Comparison of ENCODE assay signal across 23 mouse cellular contexts in the genomic region with DNA sequence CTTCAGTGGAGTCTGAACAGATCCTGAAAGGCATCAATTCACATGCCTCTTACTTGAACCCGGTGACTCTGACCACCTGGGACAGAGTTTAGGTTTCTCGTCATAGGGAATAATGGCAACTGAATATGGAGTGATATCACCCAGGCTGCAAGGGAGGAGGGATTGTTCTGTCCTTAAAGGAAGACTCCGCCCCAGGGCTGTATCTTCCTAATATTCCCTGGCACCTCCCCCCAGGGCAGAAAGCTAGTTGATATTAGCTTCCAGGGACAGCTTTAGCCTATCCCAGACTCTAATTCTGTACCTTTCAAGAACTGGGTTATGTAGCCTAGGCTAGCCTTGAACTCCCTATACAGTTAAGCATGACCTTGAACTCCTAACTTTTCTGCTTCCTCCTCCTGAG. TPM values are rescaled to one million over a fixed set of nuclear protein-coding genes. Genes with fewer than 3 reads are reported as not detected.
DNase-seq lines count a peak whose midpoint lies in the region; ATAC-seq and TF ChIP-seq lines count a peak whose summit lies in the region.
"Had no signal": no experiment of that assay in that cellular context is flagged by ENCODE, and none has a peak within 500 bp of the region (broad histone marks: within the 10 kb centered on the region; RNA-seq: fewer than 3 reads in every experiment).

No protein-coding gene starts in this region.

- no peaks in the 10 kb centered on the region for H3K36me3 ChIP-seq in embryonic facial prominence, embryonic 13.5 days
- H3K36me3 ChIP-seq in embryonic facial prominence, embryonic 10.5 days (replicated peaks) = no peaks in the 10 kb centered on the region
- no peaks in the 10 kb centered on the region; the same call in 1 of the 2 replicates for H3K36me3 ChIP-seq in heart, embryonic 14.5 days (ENCODE audit: control insufficient read depth, insufficient read depth, low read length)
- H3K36me3 ChIP-seq in lung, embryonic 14.5 days (ENCODE audit: insufficient read depth) = no peaks in the 10 kb centered on the region
- H3K36me3 ChIP-seq in stomach, postnatal 0 days (ENCODE audit: control insufficient read depth, insufficient read depth, low read length) = no peaks in the 10 kb centered on the region
- H3K36me3 ChIP-seq: limb, embryonic 12.5 days; liver, embryonic 12.5 days; midbrain, embryonic 15.5 days; neural tube, embryonic 12.5 days had no signal

- H3K9me3 ChIP-seq in embryonic facial prominence, embryonic 13.5 days = no peaks in the 10 kb centered on the region
- no peaks in the 10 kb centered on the region for H3K9me3 ChIP-seq in embryonic facial prominence, embryonic 10.5 days
- no peaks in the 10 kb centered on the region for H3K9me3 ChIP-seq in heart, embryonic 14.5 days (ENCODE audit: control insufficient read depth, low read length)
- H3K9me3 ChIP-seq in lung, embryonic 14.5 days (ENCODE audit: low read depth, low read length) = no peaks in the 10 kb centered on the region
- no peaks in the 10 kb centered on the region for H3K9me3 ChIP-seq in stomach, postnatal 0 days (ENCODE audit: control insufficient read depth, low read length)
- H3K9me3 ChIP-seq: forebrain, embryonic 13.5 days; limb, embryonic 12.5 days; liver, embryonic 12.5 days; midbrain, embryonic 15.5 days; neural tube, embryonic 12.5 days had no signal

- H3K4me2 ChIP-seq in embryonic facial prominence, embryonic 13.5 days = peak overlapping the region; percentile 83
- H3K4me2 ChIP-seq in heart, embryonic 14.5 days (ENCODE audit: low read length) = peak overlapping the region; percentile 35
- H3K4me2 ChIP-seq in lung, embryonic 14.5 days = peak overlapping the region; percentile 65
- peak overlapping the region; percentile 71; the same call in 1 of the 2 replicates for H3K4me2 ChIP-seq in stomach, postnatal 0 days (replicated peaks; ENCODE audit: low read depth)
- H3K4me2 ChIP-seq: forebrain, embryonic 13.5 days; liver, embryonic 12.5 days; midbrain, embryonic 15.5 days; neural tube, embryonic 12.5 days had no signal

- no peak overlapping the region for H3K4me3 ChIP-seq in embryonic facial prominence, embryonic 13.5 days
- no peak overlapping the region for H3K4me3 ChIP-seq in embryonic facial prominence, embryonic 10.5 days
- peak overlapping the region in 1 of 2 experiments; percentile 45; a peak in 2 of 4 replicates for H3K4me3 ChIP-seq in heart, embryonic 14.5 days (ENCODE audit: control insufficient read depth in 1 of 2, insufficient read depth in 1 of 2, low read depth in 1 of 2, low read length in 2 of 2)
- peak overlapping the region; percentile 44; the same call in 1 of the 2 replicates for H3K4me3 ChIP-seq in lung, embryonic 14.5 days (ENCODE audit: low read depth, low read length)
- H3K4me3 ChIP-seq in stomach, postnatal 0 days (ENCODE audit: low read depth, low read length) = no peak overlapping the region
- H3K4me3 ChIP-seq: forebrain, embryonic 13.5 days; limb, embryonic 12.5 days; liver, embryonic 12.5 days; midbrain, embryonic 15.5 days; neural tube, embryonic 12.5 days had no signal

- H3K27ac ChIP-seq in embryonic facial prominence, embryonic 13.5 days = no peak overlapping the region
- H3K27ac ChIP-seq in embryonic facial prominence, embryonic 10.5 days (replicated peaks) = no peak overlapping the region
- peak overlapping the region in 1 of 2 experiments; percentile 37; a peak in 1 of 4 replicates for H3K27ac ChIP-seq in heart, embryonic 14.5 days (replicated peaks in 1 of 2; ENCODE audit: control insufficient read depth in 1 of 2, insufficient read depth in 1 of 2, low read depth in 2 of 2, low read length in 2 of 2)
- no peak overlapping the region for H3K27ac ChIP-seq in lung, embryonic 14.5 days (ENCODE audit: low read depth)
- no peak overlapping the region for H3K27ac ChIP-seq in stomach, postnatal 0 days (replicated peaks)
- H3K27ac ChIP-seq: forebrain, embryonic 13.5 days; hindbrain, postnatal 0 days; limb, embryonic 12.5 days; liver, embryonic 12.5 days; midbrain, embryonic 15.5 days; neural tube, embryonic 12.5 days had no signal

- no peak for TF ChIP-seq EP300 in stomach, postnatal 0 days (optimal IDR thresholded peaks at IDR 0.05)

- 83% methylated on average over 3 of the region's 3 CpGs for WGBS in embryonic facial prominence, embryonic 13.5 days
- 82% methylated on average over 3 of the region's 3 CpGs for WGBS in embryonic facial prominence, embryonic 10.5 days
- WGBS in heart, embryonic 14.5 days = 89% methylated on average over 3 of the region's 3 CpGs
- 83% methylated on average over 3 of the region's 3 CpGs for WGBS in lung, embryonic 14.5 days
- WGBS in stomach, postnatal 0 days = 86% methylated on average over 3 of the region's 3 CpGs

- peaks cover 72% of the 10 kb centered on the region for H3K4me1 ChIP-seq in embryonic facial prominence, embryonic 13.5 days
- H3K4me1 ChIP-seq in embryonic facial prominence, embryonic 10.5 days = peaks cover 42% of the 10 kb centered on the region
- peaks cover 11 to 25% of the 10 kb centered on the region in 2 experiments for H3K4me1 ChIP-seq in heart, embryonic 14.5 days (ENCODE audit: control insufficient read depth in 2 of 2, insufficient read depth in 2 of 2, low read length in 2 of 2)
- peaks cover 14% of the 10 kb centered on the region; the same call in 1 of the 2 replicates for H3K4me1 ChIP-seq in lung, embryonic 14.5 days (ENCODE audit: insufficient read depth)
- H3K4me1 ChIP-seq in stomach, postnatal 0 days (replicated peaks; ENCODE audit: control insufficient read depth, insufficient read depth) = 0 out of 2 replicates have a peak, but pooled peaks cover 4% of the 10 kb centered on the region

- no peak for ATAC-seq in embryonic facial prominence, embryonic 13.5 days (ENCODE audit: insufficient number of reproducible peaks, insufficient read depth, low FRiP score, low TSS enrichment, low read depth)
- no peak for ATAC-seq in heart, embryonic 14.5 days (ENCODE audit: insufficient number of reproducible peaks, insufficient read depth, low FRiP score, low read depth)
- no peak for ATAC-seq in lung, embryonic 14.5 days (ENCODE audit: insufficient read depth)
- no peak for ATAC-seq in stomach, postnatal 0 days (ENCODE audit: low FRiP score, low TSS enrichment)
- ATAC-seq: forebrain, embryonic 13.5 days; hindbrain, postnatal 0 days; intestine, embryonic 16.5 days; liver, embryonic 12.5 days; midbrain, embryonic 15.5 days had no signal

- no peak for TF ChIP-seq CTCF in lung, embryonic 14.5 days (IDR thresholded peaks at IDR 0.05; ENCODE audit: low read depth)
- TF ChIP-seq CTCF in stomach, postnatal 0 days (IDR thresholded peaks at IDR 0.05; ENCODE audit: low read depth) = no peak

- H3K9ac ChIP-seq in embryonic facial prominence, embryonic 13.5 days = no peak overlapping the region
- H3K9ac ChIP-seq in heart, embryonic 14.5 days (ENCODE audit: low read length) = peak overlapping the region; percentile 59; the same call in 1 of the 2 replicates
- no peak overlapping the region for H3K9ac ChIP-seq in lung, embryonic 14.5 days
- no peak overlapping the region for H3K9ac ChIP-seq in stomach, postnatal 0 days (ENCODE audit: low read length)
- H3K9ac ChIP-seq: forebrain, embryonic 13.5 days; limb, embryonic 12.5 days; liver, embryonic 12.5 days; midbrain, embryonic 15.5 days; neural tube, embryonic 12.5 days had no signal

- DNase-seq in embryonic facial prominence, embryonic 10.5 days (ENCODE audit: low spot score) = no peak
- no peak for DNase-seq in heart, postnatal 4 days
- no peak for DNase-seq in lung, embryonic 14.5 days
- no peak for DNase-seq in lung, postnatal 14 days
- no peak for DNase-seq in stomach, postnatal 0 days (ENCODE audit: low spot score)
- DNase-seq in ovary, postnatal 14 days (ENCODE audit: low spot score) = no peak
- DNase-seq: adrenal gland, postnatal 10 days; cerebellum, adult 9-10 months; kidney, adult 9 months; kidney, postnatal 14 days; retina, postnatal 1 day; right cerebral cortex, postnatal 25 days; spleen, adult 18-20 months; thymus, postnatal 14 days had no signal

- peaks cover 5% of the 10 kb centered on the region; the same call in 1 of the 2 replicates for H3K27me3 ChIP-seq in embryonic facial prominence, embryonic 13.5 days
- peaks cover 74% of the 10 kb centered on the region for H3K27me3 ChIP-seq in embryonic facial prominence, embryonic 10.5 days (replicated peaks; ENCODE audit: low read depth, poor library complexity, severe bottlenecking)
- peaks cover 17% of the 10 kb centered on the region for H3K27me3 ChIP-seq in heart, embryonic 14.5 days (ENCODE audit: control insufficient read depth, insufficient read depth, low read length)
- no peaks in the 10 kb centered on the region for H3K27me3 ChIP-seq in lung, embryonic 14.5 days (ENCODE audit: insufficient read depth, low read length)
- no peaks in the 10 kb centered on the region for H3K27me3 ChIP-seq in stomach, postnatal 0 days (ENCODE audit: control insufficient read depth, insufficient read depth, low read length)
- H3K27me3 ChIP-seq: midbrain, embryonic 15.5 days had no signal

RNA-seq across cellular contexts. Expression of gene Eln, which starts 2.1 kb away (rescaled TPM):
- 81.1 and 93.0 TPM in 2 replicates for polyA plus RNA-seq in embryonic facial prominence, embryonic 13.5 days (2015; fragmentation: Nextera tagmentation; extraction: Ambion mirVana)
- 2.4 and 3.9 TPM in 2 replicates for polyA plus RNA-seq in embryonic facial prominence, embryonic 10.5 days (2016; fragmentation: Nextera tagmentation; extraction: Ambion mirVana)
- 202 and 337 TPM in 2 replicates for polyA plus RNA-seq in heart, embryonic 14.5 days (2014; fragmentation: Nextera tagmentation; extraction: Ambion mirVana)
- total RNA-seq in heart, postnatal 4 days (2021) = 1,000 to 10,000 TPM in 1 of 2 experiments, 100 to 1,000 TPM in 1; 932 to 1,129 TPM
- 196 and 198 TPM in 2 replicates for polyA plus RNA-seq in lung, embryonic 14.5 days (2014; fragmentation: Nextera tagmentation; extraction: Ambion mirVana)
- polyA plus RNA-seq in stomach, postnatal 0 days (2015; fragmentation: Nextera tagmentation; extraction: Ambion mirVana) = 254 and 340 TPM in 2 replicates

RNA-seq across cellular contexts. Expression of gene Limk1, which starts 56.6 kb away (rescaled TPM):
- polyA plus RNA-seq in embryonic facial prominence, embryonic 13.5 days (2015; fragmentation: Nextera tagmentation; extraction: Ambion mirVana) = 11.6 and 11.9 TPM in 2 replicates
- 5.7 and 5.9 TPM in 2 replicates for polyA plus RNA-seq in embryonic facial prominence, embryonic 10.5 days (2016; fragmentation: Nextera tagmentation; extraction: Ambion mirVana)
- polyA plus RNA-seq in heart, embryonic 14.5 days (2014; fragmentation: Nextera tagmentation; extraction: Ambion mirVana) = 3.6 TPM in 2 replicates
- total RNA-seq in heart, postnatal 4 days (2021) = 10 to 100 TPM; 13.5 to 14.9 TPM
- 8.2 and 10.0 TPM in 2 replicates for polyA plus RNA-seq in lung, embryonic 14.5 days (2014; fragmentation: Nextera tagmentation; extraction: Ambion mirVana)
- 1.9 and 2.2 TPM in 2 replicates for polyA plus RNA-seq in stomach, postnatal 0 days (2015; fragmentation: Nextera tagmentation; extraction: Ambion mirVana)

Comparison
In these comparisons a context has a peak if more than half of its experiments do, and no peak if none do; other contexts are left out.
1. RNA of gene Eln, which starts 2.1 kb away (polyA plus RNA-seq): 254 to 340 TPM in stomach, postnatal 0 days, 202 to 337 TPM in heart, embryonic 14.5 days, 196 to 198 TPM in lung, embryonic 14.5 days and 81.1 to 93.0 TPM in embryonic facial prominence, embryonic 13.5 days; 2.4 to 3.9 TPM in embryonic facial prominence, embryonic 10.5 days; every median in the first group is over 10 times any median in the second.
2. Peak in every context shown above with its lines, with median percentiles within 50 percentile points of each other: H3K4me2 ChIP-seq.